Comparison of ENCODE assay signal across 8 mouse cellular contexts in genomic region chr3:65658721-65659619, GRCm38 (mm10). TPM values are rescaled to one million over a fixed set of nuclear protein-coding genes. Genes with fewer than 3 reads are reported as not detected.
DNase-seq lines count a peak whose midpoint lies in the region; ATAC-seq and TF ChIP-seq lines count a peak whose summit lies in the region.

No protein-coding gene starts in this region.

- under 1% methylated on average over 72 of the region's 72 CpGs for WGBS in forebrain, embryonic 16.5 days
- WGBS in lung, embryonic 15.5 days = under 1% methylated on average over 72 of the region's 72 CpGs
- under 1% methylated on average over 72 of the region's 72 CpGs for WGBS in olfactory bulb, adult 2 months

- intact Hi-C loops in heart, postnatal 36 days (cut with DNase I) = loop anchor here (1.0 to 5.0 kb wide), 2 partner anchors 130 to 203 kb away; no protein-coding TSS in a partner anchor

- H3K4me2 ChIP-seq in forebrain, embryonic 16.5 days (ENCODE audit: low read length) = peak overlapping the region; percentile 99
- H3K4me2 ChIP-seq in lung, embryonic 15.5 days = peak overlapping the region; percentile 92

- H3K9me3 ChIP-seq in forebrain, embryonic 16.5 days (ENCODE audit: control insufficient read depth, low read length) = no peaks in the 10 kb centered on the region
- H3K9me3 ChIP-seq in lung, embryonic 15.5 days = no peaks in the 10 kb centered on the region

- no peak; the same call in 1 of the 2 replicates for TF ChIP-seq POLR2A in olfactory bulb, adult 2 months (IDR thresholded peaks at IDR 0.05; ENCODE audit: insufficient read depth, low read depth, low read length)

- no peak for TF ChIP-seq CTCF in olfactory bulb, adult 2 months (IDR thresholded peaks at IDR 0.05; ENCODE audit: insufficient read depth, low read depth, low read length)

- peaks cover 23% of the 10 kb centered on the region for H3K4me1 ChIP-seq in forebrain, embryonic 16.5 days (replicated peaks; ENCODE audit: control insufficient read depth, insufficient read depth, low read length)
- H3K4me1 ChIP-seq in lung, embryonic 15.5 days = peaks cover 12% of the 10 kb centered on the region
- peaks cover 4% of the 10 kb centered on the region; the same call in 1 of the 2 replicates for H3K4me1 ChIP-seq in olfactory bulb, adult 2 months (ENCODE audit: control insufficient read depth, insufficient read depth, low read length)

- DNase-seq in CD8-positive naive resting alpha-beta T cell, adult 2 months (ENCODE audit: low read depth in 2 of 2, low spot score in 2 of 2) = peak; percentile 61 to 67
- peak; percentile 50 for DNase-seq in c-Kit-positive CD71-negative TER-119-negative erythroid progenitor cells, embryonic 14.5 days (ENCODE audit: low read depth)
- peak; percentile 70 to 82 for DNase-seq in heart, postnatal 36 days
- peak; percentile 58 to 64 for DNase-seq in layer of hippocampus, adult 8-10 months (ENCODE audit: low spot score in 2 of 2)
- DNase-seq in thymus, adult 18-20 months = peak; percentile 62 to 72

- H3K36me3 ChIP-seq in forebrain, embryonic 16.5 days (ENCODE audit: control insufficient read depth, insufficient read depth) = no peaks in the 10 kb centered on the region
- H3K36me3 ChIP-seq in lung, embryonic 15.5 days = no peaks in the 10 kb centered on the region

- peak overlapping the region; percentile 82 for H3K9ac ChIP-seq in forebrain, embryonic 16.5 days (replicated peaks; ENCODE audit: low read depth, low read length)
- H3K9ac ChIP-seq in lung, embryonic 15.5 days = peak overlapping the region; percentile 70

- 0 out of 2 replicates have a peak, but pooled peaks cover 5% of the 10 kb centered on the region for H3K27me3 ChIP-seq in forebrain, embryonic 16.5 days (replicated peaks; ENCODE audit: control insufficient read depth, insufficient read depth, low read length)
- H3K27me3 ChIP-seq in lung, embryonic 15.5 days = peaks cover 7% of the 10 kb centered on the region; the same call in 1 of the 2 replicates

- H3K4me3 ChIP-seq in forebrain, embryonic 16.5 days (replicated peaks; ENCODE audit: low read length) = peak overlapping the region; percentile 68
- peak overlapping the region; percentile 60 for H3K4me3 ChIP-seq in lung, embryonic 15.5 days
- peak overlapping the region; percentile 52 for H3K4me3 ChIP-seq in olfactory bulb, adult 2 months (ENCODE audit: insufficient read depth, low read depth, low read length)

- peak overlapping the region; percentile 80 for H3K27ac ChIP-seq in forebrain, embryonic 16.5 days (ENCODE audit: low read length)
- peak overlapping the region; percentile 89 for H3K27ac ChIP-seq in lung, embryonic 15.5 days
- peak overlapping the region; percentile 48 for H3K27ac ChIP-seq in olfactory bulb, adult 2 months (ENCODE audit: insufficient read depth, low read depth, low read length)

- peak; percentile 79 for ATAC-seq in forebrain, embryonic 16.5 days
- ATAC-seq in lung, embryonic 15.5 days (ENCODE audit: borderline replicate concordance, extremely low read depth, low FRiP score, low TSS enrichment) = peak; percentile 87

RNA-seq across cellular contexts. Expression of gene Lekr1, which starts 7.1 kb away (rescaled TPM):
- 7.0 and 7.9 TPM in 2 replicates for polyA plus RNA-seq in forebrain, embryonic 16.5 days (2015; fragmentation: Nextera tagmentation; extraction: Ambion mirVana)
- total RNA-seq in heart, postnatal 36 days (2021) = 1 to 10 TPM; 2.3 to 2.4 TPM
- 1 to 10 TPM; 6.6 to 8.8 (median 7.4) TPM for total RNA-seq in layer of hippocampus, adult 8-10 months (2022)
- polyA plus RNA-seq in lung, embryonic 15.5 days (2015; fragmentation: Nextera tagmentation; extraction: Ambion mirVana) = 8.7 and 9.7 TPM in 2 replicates
- polyA plus RNA-seq in olfactory bulb, adult 2 months (2012; ENCODE audit: insufficient read depth, insufficient read length, low replicate concordance, missing spikeins) = not detected in 2 replicates

Comparison
In these comparisons a context has a peak if more than half of its experiments do, and no peak if none do; other contexts are left out.
1. Peak in every context shown above with its lines: DNase-seq, ATAC-seq, H3K4me3 ChIP-seq and H3K27ac ChIP-seq.